Mouse (Mus musculus) liver, adult (tissue): Measurements from ENCODE around the gene Lyrm7.

ENCODE experiments used
- GATA4 ChIP-seq: IDR thresholded peaks from 2 replicates; pipeline ENCODE4 v1.6.1; 2014; ENCODE audit warnings: mild to moderate bottlenecking, low read length; ENCODE audit not compliant: insufficient replicate concordance

Gene Lyrm7

DNA sequence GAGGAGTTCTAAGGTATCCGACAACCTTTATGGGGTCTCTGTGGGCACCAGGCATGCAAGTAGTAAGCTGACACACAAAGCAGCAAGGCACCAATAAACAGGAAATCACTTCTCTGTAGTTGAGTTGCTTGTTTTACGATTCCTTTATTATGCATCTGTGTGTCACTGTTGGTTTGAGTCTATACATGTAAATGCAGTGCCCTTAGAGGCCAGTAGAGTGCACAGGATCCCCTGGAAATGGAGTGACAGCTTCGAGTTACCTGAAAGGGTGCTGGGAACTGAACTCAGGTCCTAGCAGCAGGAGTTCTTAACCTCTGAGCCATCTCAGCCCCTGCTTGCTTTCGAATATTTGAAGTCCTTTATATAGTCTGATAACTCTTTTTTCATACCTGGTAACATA, 21.0 kb downstream of the Lyrm7 start:
- TF ChIP-seq GATA4, result no peak

- no peak for TF ChIP-seq GATA4
Measured at GRCm38 (mm10) chr11:54836106-54836505, 24.6 kb downstream of the Lyrm7 start.

- TF ChIP-seq GATA4, result no peak
Measured at GRCm38 (mm10) chr11:54834596-54834995, 26.1 kb downstream of the Lyrm7 start.

GRCm38 (mm10) chr11:54833833-54834232, 26.9 kb downstream of the Lyrm7 start:
- TF ChIP-seq GATA4, result no peak

DNA sequence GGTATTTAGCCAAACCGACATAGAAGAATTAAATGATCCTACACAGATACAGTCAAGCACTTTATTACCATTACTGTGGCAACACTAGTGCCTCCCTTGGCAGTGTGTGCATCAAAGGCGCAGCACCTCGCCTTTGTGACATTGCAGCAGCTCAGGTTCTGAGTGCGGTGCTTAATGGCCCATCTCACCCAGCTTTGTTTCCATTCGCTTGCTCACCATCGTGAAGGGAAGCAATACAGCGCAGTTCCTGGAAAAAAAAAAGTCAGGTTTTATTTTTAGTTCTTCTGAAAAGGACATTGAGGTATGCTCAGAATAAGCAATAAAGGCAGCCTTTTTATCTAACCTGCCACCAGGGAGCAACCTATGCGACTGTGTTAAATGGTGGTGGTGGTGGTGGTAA, 33.9 kb downstream of the Lyrm7 start:
- TF ChIP-seq GATA4, result no peak

DNA sequence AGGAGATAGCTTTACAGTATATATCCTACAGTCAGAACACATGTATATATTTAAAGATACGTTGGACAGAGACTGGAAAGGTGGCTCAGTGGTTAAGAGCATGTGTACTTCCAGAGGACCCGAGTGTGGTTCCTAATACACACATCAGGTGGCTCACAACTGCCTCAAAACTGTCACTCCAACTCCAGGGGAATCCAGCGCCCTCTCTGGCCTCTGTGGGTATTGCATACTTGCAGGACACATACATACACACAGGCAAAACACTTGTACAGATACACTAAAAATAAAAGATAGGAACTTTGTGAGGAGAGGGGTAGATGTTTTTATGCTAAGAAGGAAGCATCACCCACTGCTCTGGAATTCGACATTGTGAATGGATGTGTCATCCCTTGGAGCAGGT, 34.9 kb downstream of the Lyrm7 start:
- no peak for TF ChIP-seq GATA4

- TF ChIP-seq GATA4, result no peak
Measured at GRCm38 (mm10) chr11:54823467-54823866, 37.2 kb downstream of the Lyrm7 start.

GRCm38 (mm10) chr11:54819489-54819888, 41.2 kb downstream of the Lyrm7 start:
- TF ChIP-seq GATA4, result no peak

- no peak for TF ChIP-seq GATA4
Measured at GRCm38 (mm10) chr11:54817449-54817848, 43.3 kb downstream of the Lyrm7 start.

- no peak for TF ChIP-seq GATA4
Measured at GRCm38 (mm10) chr11:54815659-54816058, 45.1 kb downstream of the Lyrm7 start.

GRCm38 (mm10) chr11:54812812-54813516, 47.8 kb downstream of the Lyrm7 start:
- TF ChIP-seq GATA4, result no peak

DNA sequence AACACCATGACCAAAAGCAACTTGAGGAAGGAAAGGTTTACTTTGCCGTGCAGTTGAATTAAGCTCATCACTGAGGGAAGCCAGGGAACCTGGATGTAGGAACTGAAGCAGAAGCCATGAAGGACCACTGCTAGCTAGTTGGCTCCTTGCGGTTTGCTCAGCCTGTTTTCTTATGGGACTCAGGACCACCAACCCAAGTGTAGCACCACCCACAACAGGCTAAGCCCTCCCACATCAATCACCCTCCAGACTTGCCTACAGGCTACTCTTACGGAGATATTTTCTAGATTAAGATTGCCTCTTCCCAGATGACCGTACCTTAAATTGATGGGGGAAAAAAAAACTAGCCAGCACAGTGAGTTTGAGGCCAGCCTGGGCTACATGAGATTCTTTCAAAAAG, 48.4 kb downstream of the Lyrm7 start:
- no peak for TF ChIP-seq GATA4

DNA sequence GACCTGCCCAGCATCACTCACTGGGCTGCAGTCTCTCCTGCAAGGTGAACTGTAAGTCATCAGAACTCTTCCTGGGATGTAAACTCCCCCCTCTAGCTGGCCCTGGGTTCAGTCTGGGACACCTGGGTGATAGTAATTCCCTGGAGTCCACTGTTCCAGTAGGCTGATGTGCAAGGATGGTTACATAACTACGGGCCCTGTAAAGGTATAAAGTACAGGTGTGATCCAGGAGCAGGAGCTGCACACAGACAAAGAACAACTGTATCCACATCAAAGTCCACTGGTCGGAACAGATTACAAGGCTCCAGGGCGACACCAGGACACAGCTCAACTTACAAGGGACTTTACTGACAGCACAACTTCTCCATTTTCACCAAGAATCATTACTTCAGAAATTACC, 49.7 kb downstream of the Lyrm7 start:
- TF ChIP-seq GATA4, result no peak

GRCm38 (mm10) chr11:54809582-54809981, 51.1 kb downstream of the Lyrm7 start:
- no peak for TF ChIP-seq GATA4

DNA sequence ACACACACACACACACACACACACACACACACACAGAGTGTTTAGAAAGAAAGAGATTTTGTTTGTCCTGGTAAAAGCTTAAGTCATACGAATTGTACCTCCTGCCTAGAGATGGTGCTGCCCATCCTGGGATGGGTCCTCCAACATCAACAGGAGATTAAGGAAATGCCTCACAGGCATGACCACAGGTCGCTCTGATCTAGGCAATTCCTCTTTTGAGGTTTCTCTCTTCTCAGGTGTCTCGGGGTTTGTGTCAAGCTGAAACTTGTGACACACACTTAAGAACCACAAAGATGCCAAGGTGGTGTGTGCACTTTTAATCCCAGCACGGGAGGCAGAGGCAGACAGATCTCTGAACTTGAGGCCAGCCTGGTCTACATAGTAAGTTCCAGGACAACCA, 52.5 kb downstream of the Lyrm7 start:
- no peak for TF ChIP-seq GATA4

DNA sequence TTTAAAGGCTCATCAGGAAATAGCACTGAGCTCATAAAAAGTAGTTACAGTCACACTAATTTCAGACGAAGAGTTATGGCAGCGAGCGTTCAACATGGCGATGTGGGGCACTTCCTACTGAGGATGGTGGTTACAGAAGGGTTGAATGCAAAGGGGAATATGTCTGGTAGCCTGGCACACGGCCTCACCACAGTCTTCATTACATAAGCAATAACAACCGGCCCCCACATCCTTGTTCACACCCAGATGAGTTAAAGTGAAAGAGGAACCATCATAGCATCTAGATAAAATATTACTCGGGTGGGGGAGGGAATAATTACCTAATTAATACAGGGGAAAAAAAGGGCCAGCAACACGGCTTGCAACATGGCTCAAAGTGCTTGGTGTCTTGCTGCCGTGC, 53.0 kb downstream of the Lyrm7 start:
- TF ChIP-seq GATA4, result no peak

DNA sequence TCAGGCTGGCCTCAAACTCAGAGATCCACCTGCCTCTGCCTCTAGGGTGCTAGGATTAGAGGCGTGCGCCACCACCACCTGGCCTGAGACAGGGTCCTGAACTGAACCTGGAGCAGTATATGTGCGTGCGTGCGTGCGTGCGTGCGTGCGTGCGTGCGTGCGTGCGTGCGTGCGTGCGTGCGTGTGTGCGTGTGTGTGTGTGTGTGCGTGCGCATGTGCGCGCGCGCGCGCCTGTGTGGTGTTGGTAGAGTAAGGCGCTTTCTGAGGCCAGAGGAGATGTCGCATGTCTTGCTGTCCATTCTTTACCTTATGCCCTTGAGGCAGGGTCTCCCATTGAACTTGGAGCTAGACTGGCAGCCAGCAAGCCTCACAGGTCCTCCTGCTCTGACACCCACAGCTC, 53.8 kb downstream of the Lyrm7 start:
- TF ChIP-seq GATA4, result no peak

DNA sequence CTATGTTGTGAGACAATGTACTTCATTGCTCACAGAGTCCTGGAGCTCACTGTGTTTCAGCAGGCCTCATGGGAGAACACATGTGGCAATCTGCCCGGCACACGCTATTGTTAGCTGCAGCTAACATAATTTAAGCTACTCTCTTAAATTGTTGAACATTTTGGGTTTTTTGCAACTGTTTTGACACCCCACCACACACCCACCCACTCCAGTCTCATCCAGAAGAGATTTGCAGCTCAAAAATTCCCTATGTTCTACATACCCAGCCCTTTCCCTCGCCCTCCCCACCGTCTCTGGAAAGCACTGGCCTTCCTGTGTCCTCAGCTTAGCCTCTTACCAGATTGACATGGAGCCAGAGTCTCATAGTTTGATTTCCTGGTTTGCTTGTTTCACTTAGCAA, 55.5 kb downstream of the Lyrm7 start:
- TF ChIP-seq GATA4, result no peak

DNA sequence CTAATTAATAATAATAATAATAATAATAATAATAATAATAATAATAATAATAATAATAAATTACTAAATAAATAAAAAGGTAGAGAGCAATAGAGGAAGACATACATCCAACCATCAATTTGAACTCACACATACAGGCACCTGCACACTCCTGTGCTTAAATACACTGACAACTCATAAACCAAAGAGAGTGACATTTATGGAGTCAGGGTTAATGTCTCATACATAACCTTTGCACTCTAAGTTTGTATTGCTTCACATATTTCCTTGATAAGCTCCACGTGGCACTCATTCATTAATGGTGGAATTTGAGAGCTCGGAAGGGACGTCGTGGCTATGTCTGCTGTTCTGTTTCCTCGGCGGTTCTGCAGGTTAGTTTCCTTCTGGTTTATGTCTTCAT, 58.1 kb downstream of the Lyrm7 start:
- TF ChIP-seq GATA4, result no peak
